Mouse (Mus musculus) liver, postnatal 0 days (tissue): Measurements from ENCODE around the gene Cgref1. TPM values are rescaled to one million over a fixed set of nuclear protein-coding genes. Genes with fewer than 3 reads are reported as not detected.

Source experiments
- ATAC-seq: fragments of 200-750 bp; cut with Nextera tagmentation; 2 replicates; pipeline ENCODE4 v1.8.0; 2017; ENCODE audit warnings: mild to moderate bottlenecking, moderate library complexity
- DNase-seq: peaks from one replicate; pipeline ENCODE4 v3.0.0-alpha.2; 2016
- H3K27ac ChIP-seq: fragments of 300-500 bp; sonication (generic); 2 replicates; pipeline ENCODE4 v1.5.1; 2014; ENCODE audit warnings: antibody characterized with exemption, moderate library complexity, mild to moderate bottlenecking, low read depth
- H3K27me3 ChIP-seq: fragments of 300-500 bp; sonication (generic); 2 replicates; pipeline ENCODE4 v1.6.1; 2014; ENCODE audit warnings: low read length, control low read depth, mixed read lengths; ENCODE audit not compliant: insufficient read depth
- H3K36me3 ChIP-seq: fragments of 300-500 bp; sonication (generic); replicated peaks from 2 replicates; pipeline ENCODE4 v1.6.1; 2014; ENCODE audit warnings: mild to moderate bottlenecking, control low read depth, low read length, moderate library complexity, mixed read lengths; ENCODE audit not compliant: insufficient read depth
- H3K4me1 ChIP-seq: fragments of 300-500 bp; sonication (generic); 2 replicates; pipeline ENCODE4 v1.6.1; 2014; ENCODE audit warnings: antibody characterized with exemption, mild to moderate bottlenecking, control low read depth; ENCODE audit not compliant: insufficient read depth
- H3K4me2 ChIP-seq: fragments of 300-500 bp; sonication (generic); 2 replicates; pipeline ENCODE4 v1.6.1; 2014; ENCODE audit warnings: low read depth, mild to moderate bottlenecking, low read length, moderate library complexity, mixed read lengths
- H3K4me3 ChIP-seq: fragments of 300-500 bp; sonication (generic); 2 replicates; pipeline ENCODE4 v1.5.1; 2014; ENCODE audit warnings: low read depth, low read length
- H3K9ac ChIP-seq: fragments of 300-500 bp; sonication (generic); replicated peaks from 2 replicates; pipeline ENCODE4 v1.6.1; 2014; ENCODE audit warnings: mild to moderate bottlenecking, moderate library complexity
- H3K9me3 ChIP-seq: fragments of 300-500 bp; sonication (generic); 2 replicates; pipeline ENCODE4 v1.6.1; 2016; ENCODE audit warnings: mild to moderate bottlenecking, control low read depth, low read length, mixed read lengths
- CTCF ChIP-seq: sonication (generic); IDR thresholded peaks from 2 replicates; pipeline ENCODE4 v1.5.1; 2016; ENCODE audit warnings: antibody characterized with exemption, low read depth
- EP300 ChIP-seq: IDR thresholded peaks from 2 replicates; pipeline ENCODE4 v1.6.1; 2016; ENCODE audit warnings: antibody characterized with exemption, low read depth, mild to moderate bottlenecking
- WGBS: fragments of 180-500 bp; shearing (Covaris S2); extraction: QIAGEN DNeasy Blood & Tissue Kit; methylation state at CpG from one replicate; pipeline ENCODE4 v1.1.7; 2014; ENCODE audit not compliant: insufficient replicate concordance; 5-methylcytosine and 5-hydroxymethylcytosine counted together
- polyA plus RNA-seq: library from polyadenylated mRNA; unstranded; fragments of >200 nt; fragmentation: Nextera tagmentation; extraction: Ambion mirVana; gene quantifications from 2 replicates; pipeline ENCODE4 v1.2.1, GENCODE M21; 2015

Gene Cgref1
- polyA plus RNA-seq, 1 experiment from 2014 or later: 18.7 TPM

GRCm38 (mm10) chr5:30910481-30910880, 34.9 kb downstream of the Cgref1 start:
- peaks cover 86% of the 10 kb centered on the region for H3K4me1 ChIP-seq
- H3K36me3 ChIP-seq: peaks cover 6% of the 10 kb centered on the region
- TF ChIP-seq EP300: no peak
- no peak for TF ChIP-seq CTCF
- DNase-seq (no peak), ATAC-seq (no peak)
- H3K4me2 ChIP-seq: no peak overlapping the region
- no peak overlapping the region for H3K9ac ChIP-seq
- H3K27ac ChIP-seq: peak overlapping the region; percentile 93
- no peaks in the 10 kb centered on the region for H3K27me3 ChIP-seq
- H3K9me3 ChIP-seq: no peaks in the 10 kb centered on the region
- H3K4me3 ChIP-seq: no peak overlapping the region

- 79% methylated on average over 7 of the region's 7 CpGs for WGBS
- peak overlapping the region; percentile 93 for H3K27ac ChIP-seq
- no peak for TF ChIP-seq CTCF
- no peak overlapping the region for H3K9ac ChIP-seq
- no peak overlapping the region for H3K4me3 ChIP-seq
- H3K36me3 ChIP-seq: peaks cover 12% of the 10 kb centered on the region
- peaks cover 85% of the 10 kb centered on the region for H3K4me1 ChIP-seq
- no peaks in the 10 kb centered on the region for H3K27me3 ChIP-seq
- ATAC-seq (no peak), DNase-seq (no peak)
- peak overlapping the region; percentile 99 for H3K4me2 ChIP-seq
- H3K9me3 ChIP-seq: no peaks in the 10 kb centered on the region
Measured at GRCm38 (mm10) chr5:30909863-30910262, 35.5 kb downstream of the Cgref1 start.

GRCm38 (mm10) chr5:30909300-30909659, 36.1 kb downstream of the Cgref1 start:
- Histone ChIP-seq H3K27me3 (no peaks in the 10 kb centered on the region), H3K4me2 (peak overlapping the region; percentile 99), H3K9ac (no peak overlapping the region), H3K27ac (peak overlapping the region; percentile 93), H3K4me1 (peaks cover 79% of the 10 kb centered on the region), H3K4me3 (no peak overlapping the region), H3K36me3 (peaks cover 18% of the 10 kb centered on the region), H3K9me3 (no peaks in the 10 kb centered on the region)
- ATAC-seq: no peak
- DNase-seq: peak; percentile 48
- WGBS: 33% methylated on average over 7 of the region's 7 CpGs
- TF ChIP-seq EP300 (peak; percentile 85), CTCF (no peak)

- no peaks in the 10 kb centered on the region for H3K9me3 ChIP-seq
- ATAC-seq: no peak
- H3K4me3 ChIP-seq: peak overlapping the region; percentile 66
- TF ChIP-seq CTCF (no peak), EP300 (no peak)
- H3K4me2 ChIP-seq: peak overlapping the region; percentile 99
- WGBS: 41% methylated on average over 13 of the region's 13 CpGs
- H3K36me3 ChIP-seq: peaks cover 24% of the 10 kb centered on the region
- peaks cover 73% of the 10 kb centered on the region for H3K4me1 ChIP-seq
- H3K9ac ChIP-seq: peak overlapping the region; percentile 75
- H3K27me3 ChIP-seq: no peaks in the 10 kb centered on the region
- DNase-seq: no peak
- H3K27ac ChIP-seq: peak overlapping the region; percentile 93
Measured at GRCm38 (mm10) chr5:30908426-30909299, 36.7 kb downstream of the Cgref1 start.

- WGBS: under 1% methylated on average over 58 of the region's 58 CpGs
- no peak for TF ChIP-seq CTCF
- TF ChIP-seq EP300: peak; percentile 30; the same call in 1 of the 2 replicates
- peak within 1 kb of the TSS; percentile 75 for H3K9ac ChIP-seq
- no peaks in the 10 kb centered on the region for H3K9me3 ChIP-seq
- H3K27me3 ChIP-seq: no peaks in the 10 kb centered on the region
- H3K4me3 ChIP-seq: peak within 1 kb of the TSS; percentile 66
- DNase-seq: peak; percentile 98
- peaks cover 62% of the 10 kb centered on the region for H3K4me1 ChIP-seq
- H3K27ac ChIP-seq: peak within 1 kb of the TSS; percentile 93
- peaks cover 31% of the 10 kb centered on the region for H3K36me3 ChIP-seq
- ATAC-seq: peak; percentile 96
- peak within 1 kb of the TSS; percentile 99 for H3K4me2 ChIP-seq
Measured at GRCm38 (mm10) chr5:30907413-30908059, 37.9 kb downstream of the Cgref1 start, which contains the start of gene Ost4. TSS of gene Ost4 (minus strand) at chr5:30907788.

- no peak overlapping the region for H3K4me3 ChIP-seq
- peaks cover 21% of the 10 kb centered on the region for H3K4me1 ChIP-seq
- H3K9me3 ChIP-seq: no peaks in the 10 kb centered on the region
- no peak overlapping the region for H3K27ac ChIP-seq
- TF ChIP-seq CTCF: no peak
- no peak for TF ChIP-seq EP300
- no peak overlapping the region for H3K4me2 ChIP-seq
- no peaks in the 10 kb centered on the region for H3K27me3 ChIP-seq
- 83% methylated on average over 5 of the region's 5 CpGs for WGBS
- H3K36me3 ChIP-seq: peaks cover 46% of the 10 kb centered on the region
- ATAC-seq (no peak), DNase-seq (no peak)
- no peak overlapping the region for H3K9ac ChIP-seq
Measured at GRCm38 (mm10) chr5:30901860-30902259, 43.5 kb downstream of the Cgref1 start.
